Mouse (Mus musculus) spleen, adult 2 months (tissue): ENCODE measurements around the gene Gm9774. TPM values are rescaled to one million over a fixed set of nuclear protein-coding genes. Genes with fewer than 3 reads are reported as not detected.

ENCODE experiments used
- DNase-seq, 2 experiments: peaks; one replicate each; pipeline versions ENCODE4 v3.0.0 to v3.0.0-alpha.2; 2012 to 2021; ENCODE audit warnings: low spot score in 2 of 2, low read depth in 1 of 2
- H3K27ac ChIP-seq: fragments of 200-500 bp; 2 replicates; pipeline ENCODE4 v1.5.1; 2012; ENCODE audit warnings: low read length, inconsistent platforms; ENCODE audit not compliant: insufficient read depth
- H3K27me3 ChIP-seq: fragments of 200-500 bp; 2 replicates; pipeline ENCODE4 v1.6.1; 2012; ENCODE audit warnings: mild to moderate bottlenecking, moderate library complexity, low read length, inconsistent platforms; ENCODE audit not compliant: control insufficient read depth, insufficient read depth
- H3K36me3 ChIP-seq: fragments of 200-500 bp; 2 replicates; pipeline ENCODE4 v1.6.1; 2012; ENCODE audit warnings: mild to moderate bottlenecking, low read length, inconsistent platforms; ENCODE audit not compliant: control insufficient read depth, insufficient read depth
- H3K4me1 ChIP-seq: fragments of 200-500 bp; 2 replicates; pipeline ENCODE4 v1.6.1; 2011; ENCODE audit warnings: inconsistent platforms; ENCODE audit not compliant: control insufficient read depth, insufficient read depth, insufficient read length
- H3K4me3 ChIP-seq: fragments of 200-500 bp; 2 replicates; pipeline ENCODE4 v1.5.1; 2011; ENCODE audit warnings: mild to moderate bottlenecking, inconsistent platforms; ENCODE audit not compliant: insufficient read depth, insufficient read length; ENCODE audit errors: extremely low read depth
- CTCF ChIP-seq: fragments of 200-500 bp; IDR thresholded peaks from 2 replicates; pipeline ENCODE4 v1.5.1; 2011; ENCODE audit warnings: mild to moderate bottlenecking, inconsistent platforms; ENCODE audit not compliant: insufficient read depth, insufficient read length, insufficient replicate concordance; ENCODE audit errors: extremely low read depth
- POLR2A ChIP-seq: fragments of 200-500 bp; IDR thresholded peaks from 2 replicates; pipeline ENCODE4 v1.6.1; 2011; ENCODE audit warnings: low read depth, low read length, inconsistent platforms
- whole genome bisulfite sequencing: fragments of 180-500 bp; shearing (Covaris S2); methylation state at CpG from one replicate; pipeline ENCODE4 v1.1.7; 2018; 5-methylcytosine and 5-hydroxymethylcytosine counted together
- polyA plus RNA-seq: library from polyadenylated mRNA; depleted of rRNA; stranded (reverse); fragments of >200 nt; gene quantifications from 2 replicates; pipeline ENCODE4 v1.2.3, GENCODE M21; 2012; rRNA removed

Gene Gm9774
- 3.5 and 6.0 TPM in 2 replicates for polyA plus RNA-seq

DNA sequence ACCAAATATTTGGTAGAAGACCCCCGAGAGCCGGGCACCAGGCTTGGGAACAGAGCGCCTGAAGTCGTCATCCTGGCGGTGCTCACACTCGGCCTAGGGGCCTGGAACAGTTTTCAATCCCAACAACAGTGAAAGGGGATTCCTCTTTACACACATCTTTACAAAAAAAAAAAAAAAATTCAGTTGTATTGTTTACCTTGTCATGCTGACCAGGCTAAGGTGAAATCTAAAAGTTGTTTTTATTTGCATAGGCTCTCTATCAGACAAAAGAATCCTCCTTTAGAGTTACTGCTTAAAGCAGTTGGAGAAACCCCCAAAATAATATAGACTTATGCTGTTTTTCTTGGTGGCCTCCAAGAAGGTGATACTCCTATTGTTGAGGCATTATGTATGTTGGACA is at the start of gene Gm9774:
Gene Gm9774 (minus strand): TSS at position 101 of the 400 bp plus-strand sequence.
- H3K27ac ChIP-seq = no peak within 1 kb of the TSS
- 92% methylated on average over 6 of the region's 6 CpGs for WGBS
- H3K4me3 ChIP-seq = no peak within 1 kb of the TSS
- H3K36me3 ChIP-seq = no peaks in the 10 kb centered on the region
- H3K4me1 ChIP-seq = no peaks in the 10 kb centered on the region
- TF ChIP-seq POLR2A = no peak
- no peak for TF ChIP-seq CTCF
- DNase-seq = no peak
- no peaks in the 10 kb centered on the region for H3K27me3 ChIP-seq

DNA sequence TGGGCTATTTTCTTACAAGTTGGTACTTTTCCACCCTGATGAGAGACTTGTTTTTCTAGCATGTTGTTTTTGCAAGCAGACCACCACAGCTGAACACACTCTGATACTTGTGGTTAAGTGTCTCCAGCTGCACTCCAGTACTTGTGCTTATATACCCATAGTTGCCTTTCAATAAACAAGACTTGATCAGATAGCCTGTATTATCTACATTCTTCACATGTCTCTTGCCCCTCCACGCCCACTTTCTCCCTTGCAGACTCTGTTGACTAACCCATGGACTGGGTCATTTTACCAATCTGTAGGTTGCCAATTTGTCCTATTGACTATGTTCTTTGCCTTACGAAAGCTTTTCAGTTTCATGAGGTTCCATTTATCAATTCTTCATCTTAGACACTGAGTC is 40.9 kb upstream of the Gm9774 start:
- no peak for DNase-seq
- Histone ChIP-seq H3K4me1 (no peaks in the 10 kb centered on the region), H3K27ac (no peak overlapping the region), H3K27me3 (no peaks in the 10 kb centered on the region), H3K36me3 (no peaks in the 10 kb centered on the region), H3K4me3 (no peak overlapping the region)
- 80% methylated on average over 2 of the region's 2 CpGs for WGBS
- TF ChIP-seq CTCF (no peak), POLR2A (no peak)

DNA sequence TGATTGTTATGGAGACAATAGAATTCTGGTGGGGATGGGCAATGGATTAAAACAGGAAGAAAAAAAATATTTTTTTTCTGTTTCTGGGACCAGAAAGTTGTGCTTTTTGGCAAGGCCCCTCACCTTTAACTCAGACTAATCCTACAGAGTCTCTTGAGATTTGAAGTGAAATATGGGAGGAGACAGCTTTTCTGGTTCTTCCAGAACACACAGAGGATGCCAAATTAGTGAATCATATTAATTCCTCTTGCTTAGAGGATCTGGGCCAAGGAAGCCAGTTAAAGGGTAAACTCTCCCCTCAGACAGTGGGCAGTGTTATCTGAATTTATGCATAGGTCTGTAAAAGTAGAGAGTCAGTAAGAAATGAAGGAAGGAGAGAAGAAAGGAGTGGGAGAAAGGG is 38.2 kb upstream of the Gm9774 start:
- no peak for DNase-seq
- no peak for TF ChIP-seq CTCF
- no peak for TF ChIP-seq POLR2A
- Histone ChIP-seq H3K36me3 (no peaks in the 10 kb centered on the region), H3K4me1 (no peaks in the 10 kb centered on the region), H3K27me3 (no peaks in the 10 kb centered on the region), H3K27ac (no peak overlapping the region), H3K4me3 (no peak overlapping the region)

DNA sequence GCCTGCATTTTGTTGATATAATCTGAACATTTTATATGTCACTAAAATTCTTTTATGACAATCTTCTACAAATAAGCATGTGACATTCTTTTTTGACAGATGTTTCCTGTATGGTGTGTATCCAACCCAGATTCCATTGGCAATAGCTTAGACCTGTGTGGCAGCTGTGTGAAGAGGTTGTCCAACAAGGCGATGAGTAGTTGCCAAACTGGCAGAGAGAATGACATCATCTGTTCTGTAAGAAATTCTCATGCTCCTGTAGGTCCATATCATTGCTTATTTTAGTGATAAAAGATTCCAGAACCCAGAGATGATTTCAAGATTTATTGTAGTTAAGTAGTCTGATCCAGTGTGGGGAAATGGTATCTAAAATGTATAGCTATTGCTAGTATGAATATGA is 37.4 kb upstream of the Gm9774 start:
- no peak for TF ChIP-seq POLR2A
- TF ChIP-seq CTCF = no peak
- Histone ChIP-seq H3K4me3 (no peak overlapping the region), H3K36me3 (no peaks in the 10 kb centered on the region), H3K27ac (no peak overlapping the region), H3K27me3 (no peaks in the 10 kb centered on the region), H3K4me1 (no peaks in the 10 kb centered on the region)
- DNase-seq = no peak
- WGBS = 75% methylated on average over 1 of the region's 1 CpGs

DNA sequence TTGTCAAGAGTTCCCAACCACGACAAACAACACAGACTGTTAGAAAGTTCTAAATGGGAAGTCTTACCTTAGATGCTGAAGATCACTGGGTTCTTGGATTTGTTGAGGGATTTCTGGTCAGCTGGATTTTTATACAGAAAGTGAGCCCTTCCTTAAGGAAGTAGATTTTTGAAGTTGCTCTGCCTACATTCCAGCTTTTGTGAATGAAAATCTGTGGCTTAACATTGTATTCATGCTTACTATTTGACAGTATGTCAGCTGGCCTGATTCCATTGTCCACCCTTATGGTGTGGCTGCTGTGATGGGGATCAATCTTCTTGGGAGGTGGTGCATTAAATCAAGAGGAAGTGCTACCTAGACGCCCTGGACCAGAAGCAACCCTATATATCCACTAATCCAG is 29.4 kb upstream of the Gm9774 start, which contains the start of gene Sprr3:
Gene Sprr3 (minus strand): TSS at position 101 of the 400 bp plus-strand sequence.
- WGBS = 64% methylated on average over 2 of the region's 2 CpGs
- no peaks in the 10 kb centered on the region for H3K27me3 ChIP-seq
- TF ChIP-seq CTCF = no peak
- TF ChIP-seq POLR2A = no peak

DNA sequence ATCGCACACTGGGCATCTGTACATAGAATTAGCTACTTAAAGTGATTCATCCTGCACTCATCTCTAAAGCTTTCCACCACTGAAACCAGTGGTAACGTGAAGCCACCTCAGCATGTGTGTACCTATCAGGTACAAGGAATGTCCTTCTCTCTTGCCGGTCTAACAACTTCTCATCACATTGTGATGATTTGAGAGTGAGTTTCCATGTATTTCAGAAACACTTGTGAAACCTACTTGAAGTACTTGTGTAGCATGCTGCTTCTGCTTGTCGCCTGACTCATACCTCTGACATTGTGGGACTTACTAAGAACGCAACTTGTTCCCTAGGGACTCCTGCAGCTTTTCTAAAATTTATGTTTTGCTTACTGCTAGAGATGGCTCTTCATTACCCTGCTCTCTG is 25.9 kb upstream of the Gm9774 start:
- 87% methylated on average over 5 of the region's 5 CpGs for WGBS
- no peaks in the 10 kb centered on the region for H3K27me3 ChIP-seq
- no peak overlapping the region for H3K27ac ChIP-seq
- no peak for TF ChIP-seq CTCF
- TF ChIP-seq POLR2A = no peak
- H3K36me3 ChIP-seq = no peaks in the 10 kb centered on the region
- no peak overlapping the region for H3K4me3 ChIP-seq
- no peaks in the 10 kb centered on the region for H3K4me1 ChIP-seq
- no peak for DNase-seq

More for the DNA sequence above, 29.4 kb upstream of the Gm9774 start, which contains the start of gene Sprr3:
- Histone ChIP-seq H3K36me3 (no peaks in the 10 kb centered on the region), H3K27ac (no peak within 1 kb of the TSS), H3K4me1 (no peaks in the 10 kb centered on the region), H3K4me3 (no peak within 1 kb of the TSS)
- DNase-seq = no peak

DNA sequence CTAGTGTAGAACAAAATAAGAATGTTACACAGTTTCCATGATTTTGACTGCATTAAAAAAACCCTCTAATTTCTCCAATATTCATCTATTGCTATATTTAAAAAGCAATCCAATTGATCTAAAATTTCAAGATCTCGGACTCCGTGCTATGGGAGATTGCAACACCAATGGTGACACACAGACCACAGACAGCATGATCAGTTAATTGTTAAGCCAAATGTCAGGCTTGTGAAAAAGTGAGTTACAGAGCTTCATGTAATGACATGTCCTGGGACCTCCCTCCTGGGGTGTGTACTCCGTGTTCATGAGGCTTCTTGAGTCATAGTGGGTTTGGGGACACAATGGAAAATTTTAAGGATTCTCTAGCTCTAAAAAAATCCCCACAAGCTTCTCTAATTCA is 11.0 kb upstream of the Gm9774 start:
- WGBS = 82% methylated on average over 3 of the region's 3 CpGs
- no peaks in the 10 kb centered on the region for H3K27me3 ChIP-seq
- no peak for DNase-seq
- no peak for TF ChIP-seq CTCF
- TF ChIP-seq POLR2A = no peak
- H3K36me3 ChIP-seq = no peaks in the 10 kb centered on the region
- no peaks in the 10 kb centered on the region for H3K4me1 ChIP-seq
- H3K27ac ChIP-seq = no peak overlapping the region
- no peak overlapping the region for H3K4me3 ChIP-seq

DNA sequence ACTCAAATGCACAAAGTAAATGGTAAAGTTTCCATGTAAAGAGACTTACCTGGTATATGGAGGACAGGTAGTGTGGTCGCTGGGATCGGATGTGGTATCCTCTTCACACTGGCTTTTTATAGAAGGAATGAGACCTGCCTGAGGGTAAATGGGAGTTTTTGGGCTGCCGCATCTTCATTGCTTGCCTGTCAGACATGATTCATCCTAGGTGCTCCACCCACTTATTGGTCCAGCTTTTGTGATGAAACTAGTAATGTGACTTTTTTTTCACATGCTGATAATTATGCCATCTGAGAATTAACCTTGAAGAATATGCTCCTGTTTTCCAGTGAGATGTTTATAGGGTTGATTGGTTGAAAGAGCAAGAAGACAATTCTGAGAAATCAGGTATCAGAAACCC is 9.5 kb upstream of the Gm9774 start, which contains the start of gene Sprr1b:
Gene Sprr1b (minus strand): TSS at position 101 of the 400 bp plus-strand sequence.
- TF ChIP-seq POLR2A (no peak), CTCF (no peak)
- H3K4me1 ChIP-seq = no peaks in the 10 kb centered on the region
- H3K36me3 ChIP-seq = no peaks in the 10 kb centered on the region
- no peak within 1 kb of the TSS for H3K4me3 ChIP-seq
- WGBS = 88% methylated on average over 3 of the region's 3 CpGs
- no peak within 1 kb of the TSS for H3K27ac ChIP-seq
- no peaks in the 10 kb centered on the region for H3K27me3 ChIP-seq
- no peak for DNase-seq
